Mouse (Mus musculus) heart, postnatal 0 days (tissue): ENCODE results near the gene Gdpd2.

Experiments used
- CTCF ChIP-seq: IDR thresholded peaks from 2 replicates; pipeline ENCODE4 v1.5.1; 2016; ENCODE audit warnings: antibody characterized with exemption, control low read depth, low read depth
- EP300 ChIP-seq: IDR thresholded peaks from 2 replicates; pipeline ENCODE4 v1.6.1; 2016; ENCODE audit warnings: antibody characterized with exemption, low read depth

DNA sequence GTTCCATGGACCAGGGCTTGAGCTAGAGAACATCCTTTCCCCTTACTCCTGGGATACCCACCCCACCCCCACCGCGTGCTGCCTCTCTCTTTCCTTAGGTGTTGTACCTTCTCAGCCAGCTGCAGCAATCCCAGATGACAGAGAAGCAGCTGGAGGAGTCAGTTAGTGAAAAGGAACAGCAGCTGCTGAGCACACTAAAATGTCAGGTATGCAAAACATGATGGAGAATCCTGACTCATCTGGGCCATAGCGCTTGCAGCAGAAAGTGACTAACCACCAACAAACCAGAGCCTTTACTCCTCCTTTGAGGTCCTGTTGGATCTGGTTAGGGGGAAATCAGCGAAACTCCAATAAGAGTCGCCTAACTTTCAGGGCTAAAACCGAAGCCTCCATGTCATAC lies 13.5 kb upstream of the Gdpd2 start:
- TF ChIP-seq CTCF: no peak
- no peak for TF ChIP-seq EP300
